Mouse (Mus musculus) lung, postnatal 0 days (tissue): ENCODE data around the gene Ramp2.

Experiments
- CTCF ChIP-seq: IDR thresholded peaks from 2 replicates; pipeline ENCODE4 v1.5.1; 2016; ENCODE audit warnings: antibody characterized with exemption, mild to moderate bottlenecking
- EP300 ChIP-seq: IDR thresholded peaks from 2 replicates; pipeline ENCODE4 v1.6.1; 2016; ENCODE audit warnings: antibody characterized with exemption, mild to moderate bottlenecking, control low read depth

DNA sequence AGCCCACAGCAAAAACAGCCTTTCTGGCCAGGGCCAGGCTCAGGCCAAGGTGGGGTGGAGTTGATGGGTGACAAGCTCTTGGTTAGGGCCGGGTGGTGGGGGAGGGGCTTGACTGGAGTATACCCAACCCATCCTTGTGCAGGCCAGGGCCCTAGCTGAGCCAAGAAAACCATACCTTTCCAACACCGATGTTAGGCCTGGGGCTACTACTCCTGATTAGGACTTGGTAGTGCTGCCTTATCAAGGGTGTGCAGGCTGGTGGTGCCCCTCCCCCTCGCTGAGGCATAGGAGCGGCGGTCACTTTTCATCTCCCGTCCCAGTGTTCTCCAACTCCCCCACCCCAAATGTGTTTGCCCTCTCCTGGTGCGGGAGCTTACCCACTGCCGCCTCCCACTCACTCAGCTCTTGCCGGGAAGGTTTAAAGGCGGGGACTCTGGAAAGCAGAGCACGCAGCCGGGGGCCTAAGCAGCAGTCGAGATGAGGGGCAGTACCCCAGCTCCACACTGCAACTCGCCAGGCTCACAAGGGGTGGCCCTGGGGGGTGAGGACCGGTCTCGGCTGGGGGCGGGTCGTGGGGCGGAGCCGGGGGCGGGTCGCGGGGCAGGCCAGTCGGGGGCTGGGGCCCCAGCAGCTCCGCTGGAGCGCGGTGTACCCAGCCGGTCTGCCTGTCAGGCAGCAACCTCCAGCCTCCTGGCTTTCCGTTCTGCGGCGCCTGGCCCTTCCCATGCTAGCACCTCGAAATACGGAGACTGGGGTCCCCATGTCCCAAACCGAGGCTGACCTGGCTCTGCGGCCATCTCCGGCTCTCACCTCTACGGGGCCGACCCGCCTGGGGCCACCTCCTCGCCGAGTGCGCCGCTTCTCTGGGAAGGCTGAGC lies 14.4 kb downstream of the Ramp2 start, which contains the start of gene Wnk4:
- TF ChIP-seq CTCF = no peak
- no peak for TF ChIP-seq EP300
